Mouse (Mus musculus) inflammation-experienced regulatory T-cells, adult 6 months (primary cell): ENCODE results near the gene Aim2. TPM values are rescaled to one million over a fixed set of nuclear protein-coding genes. Genes with fewer than 3 reads are reported as not detected.
"Not testable (repeated sequence)": the region's sequence is repeated elsewhere in the genome, so short reads cannot be mapped to it uniquely, and the experiment has no call there.

ENCODE experiments used
- ATAC-seq: one replicate; pipeline ENCODE4 v1.8.0; 2017
- polyA plus RNA-seq, 3 experiments: library from polyadenylated mRNA; unstranded; fragments of 100-300 nt; shearing (Covaris generic); gene quantifications; one replicate each; pipeline ENCODE4 v1.2.1; 2017

Aim2 gene
- polyA plus RNA-seq = 10 to 100 TPM; 49.6 to 69.8 (median 61.1) TPM

GRCm38 (mm10) chr1:173350372-173350957 lies at the start of gene Aim2:
Gene Aim2 (plus strand): TSS chr1:173350879.
- no peak for ATAC-seq

- not testable (repeated sequence) for ATAC-seq
These were observed 47.9 kb upstream of the Aim2 start for GRCm38 (mm10) chr1:173302795-173303194.

GRCm38 (mm10) chr1:173313535-173314050 lies 37.1 kb upstream of the Aim2 start:
- not testable (repeated sequence) for ATAC-seq

- no peak for ATAC-seq
These were observed 35.0 kb upstream of the Aim2 start for GRCm38 (mm10) chr1:173315725-173316124.

- ATAC-seq = no peak
These were observed 32.7 kb upstream of the Aim2 start for GRCm38 (mm10) chr1:173317925-173318477.

GRCm38 (mm10) chr1:173321593-173322248 lies 29.0 kb upstream of the Aim2 start:
- no peak for ATAC-seq

GRCm38 (mm10) chr1:173322249-173322627 lies 28.4 kb upstream of the Aim2 start:
- no peak for ATAC-seq

- ATAC-seq = no peak
These were observed 26.7 kb upstream of the Aim2 start for GRCm38 (mm10) chr1:173323839-173324585.

- no peak for ATAC-seq
These were observed 25.7 kb upstream of the Aim2 start for GRCm38 (mm10) chr1:173324961-173325360.

- ATAC-seq = no peak
These were observed 25.3 kb upstream of the Aim2 start for GRCm38 (mm10) chr1:173325395-173325794.

- no peak for ATAC-seq
These were observed 24.1 kb upstream of the Aim2 start for GRCm38 (mm10) chr1:173326552-173326951.

GRCm38 (mm10) chr1:173328446-173328845 lies 22.2 kb upstream of the Aim2 start:
- no peak for ATAC-seq

- no peak for ATAC-seq
These were observed 21.5 kb upstream of the Aim2 start for GRCm38 (mm10) chr1:173329185-173329584.

- no peak for ATAC-seq
These were observed 20.9 kb upstream of the Aim2 start for GRCm38 (mm10) chr1:173329743-173330142.

GRCm38 (mm10) chr1:173332418-173332817 lies 18.3 kb upstream of the Aim2 start:
- ATAC-seq = no peak

GRCm38 (mm10) chr1:173333312-173334253 lies 17.1 kb upstream of the Aim2 start, which contains the start of gene Ackr1:
Gene Ackr1 (minus strand): TSS chr1:173333750.
- no peak for ATAC-seq

GRCm38 (mm10) chr1:173335903-173336302 lies 14.8 kb upstream of the Aim2 start:
- ATAC-seq = no peak

- no peak for ATAC-seq
These were observed 13.7 kb upstream of the Aim2 start for GRCm38 (mm10) chr1:173337008-173337407.

GRCm38 (mm10) chr1:173339543-173339942 lies 11.1 kb upstream of the Aim2 start:
- peak; percentile 67 for ATAC-seq

GRCm38 (mm10) chr1:173342425-173342824 lies 8.3 kb upstream of the Aim2 start:
- ATAC-seq = no peak

GRCm38 (mm10) chr1:173343934-173344333 lies 6.7 kb upstream of the Aim2 start:
- no peak for ATAC-seq

GRCm38 (mm10) chr1:173345112-173345511 lies 5.6 kb upstream of the Aim2 start:
- ATAC-seq = no peak
